Mouse (Mus musculus) hindbrain, embryonic 16.5 days (tissue): ENCODE measurements at regions not wholly inside any gene's neighbourhood (a gene's known extent, or its start where the extent isn't known, plus 50 kb on each side); places are given as distances from the start of the nearest gene placed in this dataset.

ENCODE experiments used
- ATAC-seq: fragments of 200-750 bp; cut with Nextera tagmentation; 2 replicates; pipeline ENCODE4 v1.8.0; 2017; ENCODE audit warnings: moderate TSS enrichment, moderate library complexity
- H3K27ac ChIP-seq: fragments of 300-500 bp; sonication (generic); 2 replicates; pipeline ENCODE4 v1.5.1; 2014; ENCODE audit warnings: low read depth, mild to moderate bottlenecking, control low read depth, low read length, moderate library complexity
- H3K27me3 ChIP-seq: fragments of 300-500 bp; sonication (generic); replicated peaks from 2 replicates; pipeline ENCODE4 v1.6.1; 2014; ENCODE audit warnings: low read length; ENCODE audit not compliant: control insufficient read depth, insufficient read depth
- H3K36me3 ChIP-seq: fragments of 300-500 bp; sonication (generic); 2 replicates; pipeline ENCODE4 v1.6.1; 2014; ENCODE audit warnings: mild to moderate bottlenecking, low read length, moderate library complexity, mixed read lengths; ENCODE audit not compliant: control insufficient read depth, insufficient read depth
- H3K4me1 ChIP-seq: fragments of 300-500 bp; sonication (generic); 2 replicates; pipeline ENCODE4 v1.6.1; 2014; ENCODE audit warnings: low read depth, low read length; ENCODE audit not compliant: control insufficient read depth, insufficient read depth
- H3K4me2 ChIP-seq: fragments of 300-500 bp; sonication (generic); 2 replicates; pipeline ENCODE4 v1.6.1; 2014; ENCODE audit warnings: mild to moderate bottlenecking, low read length, control low read depth, moderate library complexity
- H3K4me3 ChIP-seq: fragments of 300-500 bp; sonication (generic); 2 replicates; pipeline ENCODE4 v1.5.1; 2014; ENCODE audit warnings: mild to moderate bottlenecking, low read length, control low read depth, moderate library complexity
- H3K9ac ChIP-seq: fragments of 300-500 bp; sonication (generic); 2 replicates; pipeline ENCODE4 v1.6.1; 2014; ENCODE audit warnings: low read depth, mild to moderate bottlenecking, control low read depth, low read length, moderate library complexity
- H3K9me3 ChIP-seq: fragments of 300-500 bp; sonication (generic); 2 replicates; pipeline ENCODE4 v1.6.1; 2014; ENCODE audit warnings: mild to moderate bottlenecking, low read length, moderate library complexity; ENCODE audit not compliant: control insufficient read depth
- WGBS: fragments of 180-500 bp; shearing (Covaris S2); extraction: QIAGEN DNeasy Blood & Tissue Kit; methylation state at CpG from one replicate; pipeline ENCODE4 v1.1.7; 2014; 5-methylcytosine and 5-hydroxymethylcytosine counted together

- Histone ChIP-seq H3K36me3 (no peaks in the 10 kb centered on the region), H3K4me1 (no peaks in the 10 kb centered on the region), H3K27me3 (no peaks in the 10 kb centered on the region), H3K9ac (no peak overlapping the region), H3K27ac (no peak overlapping the region), H3K9me3 (no peaks in the 10 kb centered on the region), H3K4me2 (no peak overlapping the region), H3K4me3 (no peak overlapping the region)
- ATAC-seq: no peak
Measured at GRCm38 (mm10) chr5:54741440-54741839, 743.1 kb downstream of the Stim2 start.

GRCm38 (mm10) chr5:54746973-54747372 lies 748.7 kb downstream of the Stim2 start:
- H3K4me3 ChIP-seq: no peak overlapping the region
- H3K27ac ChIP-seq: no peak overlapping the region
- no peaks in the 10 kb centered on the region for H3K27me3 ChIP-seq
- no peak for ATAC-seq
- no peaks in the 10 kb centered on the region for H3K36me3 ChIP-seq
- no peak overlapping the region for H3K9ac ChIP-seq
- no peaks in the 10 kb centered on the region for H3K9me3 ChIP-seq
- no peaks in the 10 kb centered on the region for H3K4me1 ChIP-seq
- H3K4me2 ChIP-seq: no peak overlapping the region
- WGBS: 75% methylated on average over 2 of the region's 2 CpGs

- no peak for ATAC-seq
Measured at GRCm38 (mm10) chr5:54753372-54753771, 755.1 kb downstream of the Stim2 start.

GRCm38 (mm10) chr5:54759657-54760056 lies 761.4 kb downstream of the Stim2 start:
- no peak for ATAC-seq

More at GRCm38 (mm10) chr5:54753372-54753771, 755.1 kb downstream of the Stim2 start:
- Histone ChIP-seq H3K36me3 (no peaks in the 10 kb centered on the region), H3K9ac (no peak overlapping the region), H3K27me3 (no peaks in the 10 kb centered on the region), H3K4me3 (no peak overlapping the region), H3K9me3 (no peaks in the 10 kb centered on the region), H3K4me1 (no peaks in the 10 kb centered on the region), H3K4me2 (no peak overlapping the region), H3K27ac (no peak overlapping the region)
- WGBS: 52% methylated on average over 1 of the region's 1 CpGs

GRCm38 (mm10) chr5:54763019-54763418 lies 764.7 kb downstream of the Stim2 start:
- Histone ChIP-seq H3K4me3 (no peak overlapping the region), H3K27me3 (no peaks in the 10 kb centered on the region), H3K9ac (no peak overlapping the region), H3K27ac (no peak overlapping the region), H3K4me2 (no peak overlapping the region), H3K9me3 (no peaks in the 10 kb centered on the region), H3K36me3 (no peaks in the 10 kb centered on the region), H3K4me1 (no peaks in the 10 kb centered on the region)
- WGBS: 26% methylated on average over 1 of the region's 1 CpGs
- no peak for ATAC-seq

More at GRCm38 (mm10) chr5:54759657-54760056, 761.4 kb downstream of the Stim2 start:
- Histone ChIP-seq H3K4me2 (no peak overlapping the region), H3K9ac (no peak overlapping the region), H3K27ac (no peak overlapping the region), H3K27me3 (no peaks in the 10 kb centered on the region), H3K4me1 (no peaks in the 10 kb centered on the region), H3K4me3 (no peak overlapping the region), H3K9me3 (no peaks in the 10 kb centered on the region), H3K36me3 (no peaks in the 10 kb centered on the region)
- 90% methylated on average over 3 of the region's 3 CpGs for WGBS

- 25% methylated on average over 6 of the region's 6 CpGs for WGBS
- H3K27me3 ChIP-seq: no peaks in the 10 kb centered on the region
- H3K9ac ChIP-seq: no peak overlapping the region
- H3K4me3 ChIP-seq: no peak overlapping the region
- H3K9me3 ChIP-seq: no peaks in the 10 kb centered on the region
- no peaks in the 10 kb centered on the region for H3K4me1 ChIP-seq
- no peak overlapping the region for H3K27ac ChIP-seq
- no peaks in the 10 kb centered on the region for H3K36me3 ChIP-seq
- peak; percentile 96 for ATAC-seq
- H3K4me2 ChIP-seq: no peak overlapping the region
Measured at GRCm38 (mm10) chr5:54796953-54797450, 798.7 kb downstream of the Stim2 start.

GRCm38 (mm10) chr5:54827076-54827475 lies 828.8 kb downstream of the Stim2 start:
- H3K9me3 ChIP-seq: no peaks in the 10 kb centered on the region
- ATAC-seq: no peak
- H3K36me3 ChIP-seq: no peaks in the 10 kb centered on the region
- no peak overlapping the region for H3K9ac ChIP-seq
- WGBS: 95% methylated on average over 2 of the region's 2 CpGs
- no peaks in the 10 kb centered on the region for H3K27me3 ChIP-seq
- H3K27ac ChIP-seq: no peak overlapping the region
- H3K4me2 ChIP-seq: no peak overlapping the region
- no peaks in the 10 kb centered on the region for H3K4me1 ChIP-seq
- H3K4me3 ChIP-seq: no peak overlapping the region
